Mouse (Mus musculus) heart, embryonic 14.5 days (tissue): ENCODE results near the gene 1600014C10Rik. TPM values are rescaled to one million over a fixed set of nuclear protein-coding genes. Genes with fewer than 3 reads are reported as not detected.

Source experiments
- ATAC-seq: fragments of 200-750 bp; cut with Nextera tagmentation; 2 replicates; pipeline ENCODE4 v1.8.0; 2017; ENCODE audit warnings: low read depth, moderate TSS enrichment; ENCODE audit not compliant: insufficient number of reproducible peaks, insufficient read depth, low FRiP score
- H3K27ac ChIP-seq, 2 experiments: fragments of 200-500 bp in 1 of 2; fragments of 300-500 bp in 1 of 2; sonication (generic) in 1 of 2; replicated peaks in 1 of 2; 2 replicates each; pipeline ENCODE4 v1.5.1; 2012 to 2014; ENCODE audit warnings: low read depth in 2 of 2, low read length in 2 of 2, control low read depth in 1 of 2, mild to moderate bottlenecking in 1 of 2, mixed read lengths in 1 of 2; ENCODE audit not compliant: control insufficient read depth in 1 of 2, insufficient read depth in 1 of 2
- H3K27me3 ChIP-seq: fragments of 300-500 bp; sonication (generic); 2 replicates; pipeline ENCODE4 v1.6.1; 2014; ENCODE audit warnings: mild to moderate bottlenecking, low read length, control low read depth; ENCODE audit not compliant: control insufficient read depth, insufficient read depth
- H3K36me3 ChIP-seq: fragments of 300-500 bp; sonication (generic); 2 replicates; pipeline ENCODE4 v1.6.1; 2014; ENCODE audit warnings: mild to moderate bottlenecking, control low read depth, low read length, mixed read lengths; ENCODE audit not compliant: control insufficient read depth, insufficient read depth
- H3K4me1 ChIP-seq, 2 experiments: fragments of 200-500 bp in 1 of 2; fragments of 300-500 bp in 1 of 2; sonication (generic) in 1 of 2; 2 replicates each; pipeline ENCODE4 v1.6.1; 2012 to 2014; ENCODE audit warnings: low read length in 2 of 2, control low read depth in 1 of 2, mixed read lengths in 1 of 2; ENCODE audit not compliant: control insufficient read depth in 2 of 2, insufficient read depth in 2 of 2
- H3K4me2 ChIP-seq: fragments of 300-500 bp; sonication (generic); 2 replicates; pipeline ENCODE4 v1.6.1; 2014; ENCODE audit warnings: mild to moderate bottlenecking, low read length
- H3K4me3 ChIP-seq, 2 experiments: fragments of 200-500 bp in 1 of 2; fragments of 300-500 bp in 1 of 2; sonication (generic) in 1 of 2; 2 replicates each; pipeline ENCODE4 v1.5.1; 2012 to 2014; ENCODE audit warnings: low read length in 2 of 2, mild to moderate bottlenecking in 2 of 2, control low read depth in 1 of 2, low read depth in 1 of 2, moderate library complexity in 1 of 2; ENCODE audit not compliant: control insufficient read depth in 1 of 2, insufficient read depth in 1 of 2
- H3K9ac ChIP-seq: fragments of 300-500 bp; sonication (generic); 2 replicates; pipeline ENCODE4 v1.6.1; 2014; ENCODE audit warnings: mild to moderate bottlenecking, low read length
- H3K9me3 ChIP-seq: fragments of 300-500 bp; sonication (generic); 2 replicates; pipeline ENCODE4 v1.6.1; 2016; ENCODE audit warnings: low read length, control low read depth; ENCODE audit not compliant: control insufficient read depth
- WGBS: fragments of 180-500 bp; shearing (Covaris S2); extraction: QIAGEN DNeasy Blood & Tissue Kit; methylation state at CpG from one replicate; pipeline ENCODE4 v1.1.7; 2014; 5-methylcytosine and 5-hydroxymethylcytosine counted together
- polyA plus RNA-seq: library from polyadenylated mRNA; unstranded; fragments of >200 nt; fragmentation: Nextera tagmentation; extraction: Ambion mirVana; gene quantifications from 2 replicates; pipeline ENCODE4 v1.2.1, GENCODE M21; 2014

The 1600014C10Rik gene
- polyA plus RNA-seq, 1 experiment from 2014 or later = 14.4 TPM

DNA sequence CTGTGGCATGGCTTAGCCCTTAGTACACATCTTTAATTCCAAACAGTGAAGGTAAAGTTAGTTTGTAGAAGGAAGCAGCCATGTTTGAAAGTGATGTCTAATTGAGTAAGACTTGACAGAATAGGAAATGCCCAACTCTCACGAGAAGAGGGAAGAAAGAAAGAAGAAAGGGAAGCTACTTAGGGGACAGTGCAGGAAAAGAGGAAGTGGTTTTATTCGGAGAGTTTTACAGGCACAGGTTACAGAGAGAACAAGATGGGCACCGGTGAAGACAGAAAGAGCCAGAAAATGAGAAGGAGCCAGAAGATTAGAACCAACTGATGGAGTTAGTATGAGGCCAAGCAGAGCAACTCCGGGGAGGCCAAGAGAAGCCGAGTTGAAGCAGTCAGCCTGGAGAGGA lies 27.2 kb upstream of the 1600014C10Rik start:
- no peak overlapping the region for H3K4me3 ChIP-seq
- no peaks in the 10 kb centered on the region for H3K36me3 ChIP-seq
- no peaks in the 10 kb centered on the region for H3K4me1 ChIP-seq
- no peak overlapping the region for H3K27ac ChIP-seq
- no peak overlapping the region for H3K9ac ChIP-seq
- no peak for ATAC-seq
- H3K4me2 ChIP-seq = no peak overlapping the region
- H3K9me3 ChIP-seq = no peaks in the 10 kb centered on the region
- WGBS = 77% methylated on average over 5 of the region's 5 CpGs
- H3K27me3 ChIP-seq = no peaks in the 10 kb centered on the region

DNA sequence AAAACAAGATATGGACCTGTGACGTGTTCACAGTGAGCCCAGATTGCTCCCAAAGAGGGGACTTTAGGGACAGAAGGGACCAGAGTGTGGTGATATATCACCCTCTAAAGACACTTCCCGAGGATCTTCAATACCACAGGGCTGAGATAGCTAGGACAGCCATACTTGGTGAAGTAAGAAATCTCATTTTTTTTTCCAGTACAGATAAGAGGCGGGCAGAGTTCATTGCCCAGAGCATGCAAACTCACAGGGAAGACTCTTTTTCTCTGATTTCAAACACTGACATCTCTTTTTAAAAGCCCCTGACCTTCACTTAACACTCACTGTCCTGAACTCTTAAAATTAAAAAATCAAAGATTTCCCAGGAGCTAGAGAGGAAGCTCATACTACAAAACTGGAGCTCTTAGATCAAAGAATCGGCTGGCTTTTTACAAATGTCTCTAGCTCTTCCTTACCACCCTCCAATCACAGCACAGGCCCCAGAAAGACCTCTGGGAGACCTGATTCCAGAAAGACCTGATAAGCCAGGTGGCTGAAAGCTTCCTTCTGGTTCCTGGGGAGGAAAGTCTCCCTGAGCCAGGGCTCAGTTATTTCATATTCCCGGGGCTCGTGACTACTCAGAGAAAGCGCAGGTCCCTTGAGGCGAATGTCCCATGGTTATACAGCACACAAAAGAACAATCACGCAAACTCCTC lies 24.1 kb upstream of the 1600014C10Rik start:
- H3K27me3 ChIP-seq = no peaks in the 10 kb centered on the region
- no peaks in the 10 kb centered on the region for H3K9me3 ChIP-seq
- H3K27ac ChIP-seq = no peak overlapping the region
- WGBS = 64% methylated on average over 9 of the region's 9 CpGs
- no peak overlapping the region for H3K4me3 ChIP-seq
- H3K4me2 ChIP-seq = no peak overlapping the region
- ATAC-seq = no peak
- no peak overlapping the region for H3K9ac ChIP-seq
- no peaks in the 10 kb centered on the region for H3K4me1 ChIP-seq
- H3K36me3 ChIP-seq = no peaks in the 10 kb centered on the region

DNA sequence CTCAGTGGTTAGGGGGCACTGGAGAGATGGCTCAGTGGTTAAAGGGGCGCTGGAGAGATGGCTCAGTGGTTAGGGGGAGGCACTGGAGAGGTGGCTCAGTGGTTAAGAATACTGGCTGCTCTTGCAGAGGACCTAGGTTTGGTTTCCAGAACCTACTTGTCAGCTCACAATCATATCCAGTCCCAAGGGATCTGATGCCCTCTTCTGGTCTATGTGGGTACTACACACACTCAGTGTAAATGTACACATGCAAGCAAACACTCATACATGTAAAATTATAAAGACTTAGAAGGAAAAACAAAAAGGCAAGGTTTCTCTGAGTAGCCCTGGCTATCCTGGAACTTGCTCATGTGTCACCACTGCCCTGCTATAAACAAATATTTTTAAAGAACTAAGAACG lies 21.6 kb upstream of the 1600014C10Rik start:
- H3K27me3 ChIP-seq = no peaks in the 10 kb centered on the region
- H3K9ac ChIP-seq = no peak overlapping the region
- H3K36me3 ChIP-seq = no peaks in the 10 kb centered on the region
- ATAC-seq = no peak
- no peaks in the 10 kb centered on the region for H3K4me1 ChIP-seq
- no peak overlapping the region for H3K4me2 ChIP-seq
- no peak overlapping the region for H3K27ac ChIP-seq
- H3K4me3 ChIP-seq = no peak overlapping the region
- WGBS = 85% methylated on average over 2 of the region's 2 CpGs
- H3K9me3 ChIP-seq = no peaks in the 10 kb centered on the region

DNA sequence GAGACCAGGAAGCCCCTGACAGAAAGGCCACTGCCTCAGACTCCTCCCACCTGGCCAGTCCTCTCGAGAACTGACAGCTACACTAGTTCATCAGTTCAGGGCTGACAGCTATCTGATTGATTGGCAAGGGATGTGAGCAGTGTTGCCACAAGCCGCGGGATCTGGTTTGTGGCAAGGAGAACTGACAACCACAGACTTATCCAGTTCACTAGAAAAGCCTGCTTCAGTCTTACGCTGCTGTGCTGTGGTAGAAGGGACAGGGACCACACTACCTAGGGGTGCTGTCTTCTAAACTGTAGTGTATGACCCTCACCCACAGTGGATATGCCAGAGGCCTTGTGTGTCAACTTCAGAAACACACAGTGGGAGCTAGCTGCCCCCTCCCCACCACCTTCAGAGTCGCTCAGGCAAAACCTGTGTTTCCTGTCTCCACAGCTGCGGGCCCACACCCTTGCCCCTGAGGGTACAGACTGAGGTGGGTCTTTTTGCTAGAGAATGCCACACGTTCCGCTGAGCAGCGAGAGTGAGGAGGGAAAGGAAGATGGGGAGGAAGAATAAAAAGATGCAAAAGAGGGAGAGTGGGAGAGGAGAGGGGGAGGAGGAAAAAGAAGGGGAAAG lies 19.5 kb upstream of the 1600014C10Rik start:
- Histone ChIP-seq H3K27me3 (no peaks in the 10 kb centered on the region), H3K4me1 (peaks cover 8% of the 10 kb centered on the region in 2 experiments), H3K4me3 (no peak overlapping the region), H3K4me2 (no peak overlapping the region), H3K9ac (no peak overlapping the region), H3K27ac (no peak overlapping the region), H3K36me3 (no peaks in the 10 kb centered on the region), H3K9me3 (no peaks in the 10 kb centered on the region)
- WGBS = 46% methylated on average over 9 of the region's 9 CpGs
- no peak for ATAC-seq

DNA sequence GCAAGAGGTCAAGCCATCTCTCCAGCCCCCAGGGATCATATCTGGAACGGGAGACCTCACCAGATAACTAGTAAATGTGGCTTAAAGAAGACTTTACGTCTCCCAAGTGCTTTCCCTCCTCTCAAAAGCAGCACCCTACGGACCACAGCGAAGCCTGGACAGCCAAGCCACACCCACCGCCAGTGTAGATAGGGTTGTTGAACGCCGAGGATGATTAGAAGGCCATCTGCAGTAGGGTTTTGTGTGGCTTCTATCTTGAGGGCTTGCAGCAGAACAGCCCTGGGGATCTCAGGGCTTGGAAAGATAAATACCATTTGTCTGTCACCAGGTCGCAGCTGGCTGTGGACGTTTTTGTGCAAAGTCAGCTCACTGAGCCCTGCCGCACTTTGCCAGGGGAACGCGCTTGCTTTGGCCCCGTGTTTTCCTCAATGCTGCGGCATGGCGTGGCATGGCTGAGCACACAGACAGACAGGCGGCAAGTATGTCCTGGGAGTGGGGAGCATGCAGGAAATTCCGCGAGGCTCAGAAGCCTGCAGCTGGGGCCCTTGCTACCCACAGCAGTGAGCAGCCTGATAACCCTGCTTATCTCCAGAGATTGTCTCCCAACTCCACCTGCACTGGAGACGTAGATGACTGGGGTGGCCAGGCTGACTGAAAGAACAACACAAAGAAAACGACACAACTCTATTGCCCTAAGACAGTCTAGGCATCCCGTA lies 15.9 kb upstream of the 1600014C10Rik start:
- WGBS = 6% methylated on average over 21 of the region's 21 CpGs
- Histone ChIP-seq H3K27me3 (no peaks in the 10 kb centered on the region), H3K9me3 (no peaks in the 10 kb centered on the region), H3K4me1 (peaks cover 8% of the 10 kb centered on the region in 2 experiments), H3K4me2 (peak overlapping the region; percentile 74), H3K4me3 (peak overlapping the region; percentile 19 to 30), H3K36me3 (no peaks in the 10 kb centered on the region), H3K27ac (no peak overlapping the region; a peak in 1 of 4 replicates), H3K9ac (peak overlapping the region; percentile 53)
- peak; percentile 40; the same call in 1 of the 2 replicates for ATAC-seq

DNA sequence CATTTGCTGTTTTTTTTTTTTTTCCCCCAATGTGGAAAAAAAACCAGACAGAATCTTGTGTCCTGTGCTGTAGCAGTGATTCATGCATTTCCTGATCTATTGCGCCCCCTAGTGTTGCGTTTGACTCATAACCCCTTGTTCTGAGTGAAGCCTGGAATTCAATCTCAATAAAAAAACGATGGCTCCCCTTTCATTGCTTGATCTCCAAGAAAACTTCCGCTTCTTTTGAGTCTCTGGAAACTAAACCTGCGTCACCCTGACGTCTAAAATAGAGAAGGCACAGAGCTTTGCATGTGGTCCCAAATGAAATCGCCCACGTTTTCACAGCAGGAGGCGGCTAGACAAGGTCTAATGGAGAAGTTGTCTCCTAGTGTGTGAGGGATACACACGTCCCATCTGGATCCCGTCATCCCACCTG lies 15.3 kb upstream of the 1600014C10Rik start:
- H3K4me2 ChIP-seq = peak overlapping the region; percentile 74
- peaks cover 8% of the 10 kb centered on the region in 2 experiments for H3K4me1 ChIP-seq
- H3K4me3 ChIP-seq = peak overlapping the region in 1 of 2 experiments; percentile 30; a peak in 2 of 4 replicates
- H3K36me3 ChIP-seq = no peaks in the 10 kb centered on the region
- H3K9ac ChIP-seq = no peak overlapping the region
- H3K9me3 ChIP-seq = no peaks in the 10 kb centered on the region
- ATAC-seq = no peak
- WGBS = 12% methylated on average over 11 of the region's 11 CpGs
- H3K27me3 ChIP-seq = no peaks in the 10 kb centered on the region; the same call in 1 of the 2 replicates
- no peak overlapping the region for H3K27ac ChIP-seq

DNA sequence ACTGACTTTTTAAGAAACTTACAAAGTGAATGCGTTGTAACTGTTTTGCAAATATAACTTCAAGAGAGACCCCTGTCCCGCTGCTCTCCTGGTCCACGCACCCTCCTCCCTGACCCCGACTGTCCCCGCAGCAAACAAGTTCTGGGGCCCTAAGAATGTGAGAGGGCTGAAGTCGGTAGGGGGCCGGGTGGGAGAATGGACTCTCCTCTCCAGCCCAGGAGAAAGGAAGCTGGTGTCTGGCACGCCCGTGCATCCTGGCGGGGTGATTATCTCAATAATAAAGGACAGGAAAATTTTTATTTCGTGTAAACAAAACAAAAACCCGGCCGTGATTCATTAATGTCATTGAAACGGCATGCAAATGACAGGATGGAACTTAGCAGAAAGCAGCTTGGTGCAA lies 9.1 kb upstream of the 1600014C10Rik start:
- no peak overlapping the region for H3K27ac ChIP-seq
- H3K27me3 ChIP-seq = peaks cover 12% of the 10 kb centered on the region; the same call in 1 of the 2 replicates
- H3K4me1 ChIP-seq = peaks cover 9% of the 10 kb centered on the region in 2 experiments; a peak in 2 of 4 replicates
- peak overlapping the region; percentile 64; the same call in 1 of the 2 replicates for H3K9ac ChIP-seq
- no peaks in the 10 kb centered on the region for H3K36me3 ChIP-seq
- no peaks in the 10 kb centered on the region for H3K9me3 ChIP-seq
- peak overlapping the region; percentile 40 to 42 for H3K4me3 ChIP-seq
- H3K4me2 ChIP-seq = peak overlapping the region; percentile 81
- 16% methylated on average over 14 of the region's 14 CpGs for WGBS
- no peak for ATAC-seq
